Mouse (Mus musculus): ENCODE measurements around the gene Mfsd14a. TPM values are rescaled to one million over a fixed set of nuclear protein-coding genes. Genes with fewer than 3 reads are reported as not detected.

Gene Mfsd14a
- polyA plus RNA-seq (2012; fragmentation: generic; extraction: Trizol), result 1 to 10 TPM; 1.3 to 8.1 TPM

DNA sequence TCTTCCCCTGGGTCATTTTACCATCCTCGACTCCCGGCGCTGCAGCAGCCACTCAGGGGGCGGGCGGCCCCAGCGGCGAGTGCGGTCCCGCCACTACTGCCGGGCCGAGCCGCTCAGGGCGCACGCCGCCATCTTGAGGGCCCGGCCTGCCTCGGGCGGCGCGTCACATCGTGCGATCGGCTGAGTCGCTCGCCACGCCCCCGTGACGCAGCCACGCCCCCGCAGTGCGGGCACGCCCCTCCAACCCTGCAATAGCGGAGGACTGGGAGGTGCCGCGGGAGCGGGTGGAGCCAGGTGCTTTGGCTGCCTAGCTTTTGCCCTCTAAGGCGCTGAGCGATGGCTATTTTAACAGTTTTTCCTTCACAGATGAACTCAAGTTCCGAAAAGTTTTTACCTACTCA is at the start of gene Mfsd14a:
Gene Mfsd14a, minus strand, starts transcription at position 215 of the 401 bp plus-strand sequence.

DNA sequence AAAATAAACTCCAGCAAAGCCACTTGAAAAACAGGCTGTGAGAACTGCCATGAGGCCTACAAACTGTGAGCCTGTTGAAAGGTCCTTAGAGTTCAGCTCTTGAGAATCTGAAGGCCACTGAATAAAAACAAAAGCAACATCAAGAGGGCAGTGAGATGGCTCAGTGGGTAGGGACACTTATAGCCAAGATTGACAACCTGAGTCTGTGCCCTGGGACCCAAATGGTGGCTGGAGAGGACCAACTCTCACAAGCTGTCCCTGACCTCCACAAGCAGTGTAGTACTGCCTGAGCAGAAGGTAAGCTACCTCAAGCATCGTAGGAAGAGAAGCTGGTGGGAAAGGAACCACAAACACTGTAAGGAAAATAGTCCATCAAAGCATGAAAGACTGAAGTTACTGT is 18.7 kb upstream of the Mfsd14a start, which contains the start of gene Gm43191:
Gene Gm43191, minus strand, starts transcription at position 101 of the 400 bp plus-strand sequence.

DNA sequence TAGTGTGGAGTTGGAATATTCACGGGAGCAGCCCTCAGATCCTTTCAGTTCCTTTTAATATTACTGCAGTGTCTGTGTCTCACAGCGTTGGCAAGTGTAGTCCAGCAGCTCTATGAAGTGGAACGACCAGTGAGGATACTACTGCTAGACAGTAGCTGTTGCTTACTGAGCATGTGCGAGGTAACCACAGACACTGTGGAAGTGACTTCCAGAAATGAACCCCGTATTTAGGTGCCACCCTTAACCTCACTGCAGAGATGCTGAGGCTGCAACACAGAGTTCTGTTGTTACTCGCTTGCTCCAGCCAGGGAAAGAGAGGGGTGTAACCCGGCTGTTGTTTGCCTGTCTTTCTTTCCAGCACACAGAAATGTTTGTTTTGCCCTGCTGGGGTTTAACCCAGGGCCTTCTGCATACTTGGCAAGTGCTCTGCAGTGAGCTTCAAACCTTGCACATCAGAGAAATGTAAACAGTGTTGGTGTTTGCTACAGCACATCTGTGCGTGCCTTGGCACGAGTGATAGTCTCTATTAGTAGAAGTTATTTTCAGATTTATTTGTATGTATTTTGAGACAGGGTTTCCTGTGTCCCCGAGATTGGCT is 48.1 kb downstream of the Mfsd14a start, which contains the start of gene Trmt13:
Gene Trmt13, minus strand, starts transcription at position 293 of the 598 bp plus-strand sequence.

DNA sequence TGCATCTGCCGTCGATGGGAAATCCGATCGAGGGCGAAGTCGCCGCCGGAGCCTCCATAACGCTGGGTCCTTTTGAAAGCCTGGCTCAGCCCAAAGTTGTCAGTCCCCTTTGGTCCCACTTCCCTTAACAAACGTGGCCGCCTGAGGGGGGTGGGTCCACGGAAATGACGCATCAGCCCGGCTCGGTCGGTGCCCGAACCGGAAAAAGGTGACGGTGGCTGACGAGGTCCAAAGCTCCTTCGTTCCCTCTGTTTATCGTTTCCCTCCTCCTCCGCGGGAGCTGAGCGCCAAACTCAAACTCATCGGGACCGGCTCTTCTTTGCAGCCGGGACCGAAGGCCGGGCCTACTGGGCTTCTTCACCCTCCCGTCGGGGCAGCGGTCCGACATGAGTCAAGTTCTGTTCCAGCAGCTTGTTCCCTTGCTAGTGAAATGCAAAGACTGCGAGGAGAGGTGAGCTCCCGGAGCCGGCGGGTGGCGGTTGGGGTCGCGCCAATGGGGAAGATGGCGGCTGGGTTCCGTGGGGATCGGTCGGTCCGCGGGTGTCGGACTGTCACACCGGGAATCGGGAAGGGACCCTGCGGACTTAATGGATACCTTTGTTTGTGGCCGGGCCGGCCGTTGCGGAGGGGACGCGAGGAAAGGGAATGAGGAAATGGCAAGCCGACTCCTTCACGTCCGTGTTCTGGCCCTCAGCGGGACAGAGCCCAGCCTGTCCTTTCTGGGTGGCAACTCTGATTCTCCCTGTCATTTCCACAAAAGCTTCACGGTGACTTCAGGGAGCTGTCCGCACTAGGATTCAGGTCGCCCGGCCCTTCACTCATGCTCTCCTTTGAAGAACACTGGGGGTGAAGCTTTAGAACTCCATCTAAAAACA is 67.5 kb downstream of the Mfsd14a start, which contains the start of gene Sass6:
Gene Sass6, plus strand, starts transcription at position 255 of the 875 bp plus-strand sequence.

Other genes starting within 250 kb of the Mfsd14a start
- under 1 TPM; 0.07 to 0.78 TPM for gene Cdc14a, start 238.6 kb downstream of the Mfsd14a start, polyA plus RNA-seq (2012; fragmentation: generic; extraction: Trizol)
- 10 to 100 TPM; 22.4 to 40.6 TPM for gene Rtca, start 154.5 kb downstream of the Mfsd14a start, polyA plus RNA-seq (2012; fragmentation: generic; extraction: Trizol)
- 1 to 10 TPM in 1 of 2 experiments, under 1 TPM in 1; 0.33 to 2.9 TPM for gene Dbt, start 149.6 kb downstream of the Mfsd14a start, polyA plus RNA-seq (2012; fragmentation: generic; extraction: Trizol)
- gene Lrrc39, start 99.7 kb downstream of the Mfsd14a start, polyA plus RNA-seq (2012; fragmentation: generic; extraction: Trizol), result under 1 TPM in 1 of 2 experiments, not detected in 1; 0.05 TPM
- gene Sass6, start 67.7 kb downstream of the Mfsd14a start, polyA plus RNA-seq (2012; fragmentation: generic; extraction: Trizol), result 1 to 10 TPM in 1 of 2 experiments, under 1 TPM in 1; 0.25 to 1.2 TPM
- gene Trmt13, start 48.1 kb downstream of the Mfsd14a start, polyA plus RNA-seq (2012; fragmentation: generic; extraction: Trizol), result 1 to 10 TPM in 1 of 2 experiments, under 1 TPM in 1; 0.22 to 2.0 TPM
- gene Gm43191, start 18.6 kb upstream of the Mfsd14a start, polyA plus RNA-seq (2012; fragmentation: generic; extraction: Trizol), result not detected
- 1 to 10 TPM in 1 of 2 experiments, under 1 TPM in 1; 0.27 to 2.0 TPM for gene Slc35a3, start 50.2 kb upstream of the Mfsd14a start, polyA plus RNA-seq (2012; fragmentation: generic; extraction: Trizol)
- 1 to 10 TPM in 1 of 2 experiments, under 1 TPM in 1; 0.68 to 6.0 TPM for gene Agl, start 145.5 kb upstream of the Mfsd14a start, polyA plus RNA-seq (2012; fragmentation: generic; extraction: Trizol)
- gene Frrs1, start 196.8 kb upstream of the Mfsd14a start, polyA plus RNA-seq (2012; fragmentation: generic; extraction: Trizol), result 1 to 10 TPM; 4.1 to 4.6 TPM